Comparison of ENCODE assay signal across 14 mouse cellular contexts in the genomic region with DNA sequence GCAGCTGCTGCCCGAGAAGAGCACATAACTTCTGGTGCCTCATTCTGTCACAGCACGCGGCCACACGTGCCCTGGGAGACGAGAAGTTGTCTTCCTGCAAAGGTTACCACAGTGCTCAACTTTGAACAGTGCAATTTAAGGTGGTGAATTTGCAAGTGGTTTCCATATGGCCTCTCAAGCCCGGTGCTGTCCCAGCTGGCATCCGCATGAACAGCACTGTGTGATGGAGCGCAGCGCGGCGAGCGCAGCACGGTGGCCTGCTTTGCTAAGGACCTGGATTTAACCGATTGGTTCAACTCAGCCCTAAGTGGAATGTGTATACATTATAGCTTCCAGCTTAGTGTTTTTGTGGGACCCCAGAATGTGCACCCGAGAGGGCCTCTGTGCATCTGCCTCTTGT.
DNase-seq lines count a peak whose midpoint lies in the region; ATAC-seq and TF ChIP-seq lines count a peak whose summit lies in the region.
"Had no signal": no experiment of that assay in that cellular context is flagged by ENCODE, and none has a peak within 500 bp of the region (broad histone marks: within the 10 kb centered on the region; RNA-seq: fewer than 3 reads in every experiment).

No protein-coding gene starts in this region.

- H3K4me3 ChIP-seq in kidney, embryonic 14.5 days (ENCODE audit: low read length), result no peak overlapping the region
- H3K4me3 ChIP-seq in embryonic facial prominence, embryonic 14.5 days (ENCODE audit: low read depth, low read length), result no peak overlapping the region
- H3K4me3 ChIP-seq in neural tube, embryonic 12.5 days, result no peak overlapping the region
- no peak overlapping the region for H3K4me3 ChIP-seq in left cerebral cortex, adult 2 months
- H3K4me3 ChIP-seq: layer of hippocampus, adult 2 months; liver, embryonic 15.5 days had no signal

- no peak for TF ChIP-seq CTCF in left cerebral cortex, adult 2 months (IDR thresholded peaks at IDR 0.05)

- peak; percentile 60 for ATAC-seq in kidney, embryonic 14.5 days (ENCODE audit: low FRiP score, low TSS enrichment)
- no peak for ATAC-seq in embryonic facial prominence, embryonic 14.5 days (ENCODE audit: low read depth)
- ATAC-seq in neural tube, embryonic 12.5 days (ENCODE audit: low FRiP score, low read depth), result peak; percentile 50; the same call in 1 of the 2 replicates
- ATAC-seq: intestine, postnatal 0 days had no signal

- H3K4me1 ChIP-seq in kidney, embryonic 14.5 days (ENCODE audit: control insufficient read depth, insufficient read depth, low read length), result 0 out of 2 replicates have a peak, but pooled peaks cover 5% of the 10 kb centered on the region
- no peaks in the 10 kb centered on the region for H3K4me1 ChIP-seq in embryonic facial prominence, embryonic 14.5 days (ENCODE audit: control insufficient read depth, insufficient read depth, low read length)
- peaks cover 4% of the 10 kb centered on the region; the same call in 1 of the 2 replicates for H3K4me1 ChIP-seq in neural tube, embryonic 12.5 days
- H3K4me1 ChIP-seq: liver, embryonic 15.5 days had no signal

- no peak overlapping the region for H3K4me2 ChIP-seq in kidney, embryonic 14.5 days (replicated peaks; ENCODE audit: low read depth, low read length)
- H3K4me2 ChIP-seq in embryonic facial prominence, embryonic 14.5 days (ENCODE audit: low read depth, low read length), result no peak overlapping the region
- peak overlapping the region; percentile 31; the same call in 1 of the 2 replicates for H3K4me2 ChIP-seq in neural tube, embryonic 12.5 days (replicated peaks)
- H3K4me2 ChIP-seq: liver, embryonic 15.5 days had no signal

- WGBS in kidney, embryonic 14.5 days, result 44% methylated on average over 15 of the region's 15 CpGs
- WGBS in embryonic facial prominence, embryonic 14.5 days, result 48% methylated on average over 15 of the region's 15 CpGs
- WGBS in neural tube, embryonic 12.5 days, result 31% methylated on average over 15 of the region's 15 CpGs

- no peak overlapping the region for H3K9ac ChIP-seq in kidney, embryonic 14.5 days (ENCODE audit: low read depth, low read length)
- H3K9ac ChIP-seq in embryonic facial prominence, embryonic 14.5 days (ENCODE audit: low read depth, low read length), result no peak overlapping the region
- H3K9ac ChIP-seq in neural tube, embryonic 12.5 days, result no peak overlapping the region
- H3K9ac ChIP-seq: liver, embryonic 15.5 days had no signal

- H3K36me3 ChIP-seq in kidney, embryonic 14.5 days (ENCODE audit: control insufficient read depth, insufficient read depth, low read length), result no peaks in the 10 kb centered on the region
- no peaks in the 10 kb centered on the region for H3K36me3 ChIP-seq in embryonic facial prominence, embryonic 14.5 days (ENCODE audit: control insufficient read depth, insufficient read depth, low read length)
- H3K36me3 ChIP-seq in neural tube, embryonic 12.5 days, result no peaks in the 10 kb centered on the region
- H3K36me3 ChIP-seq: liver, embryonic 15.5 days had no signal

- intact Hi-C loops in left cerebral cortex, adult 2 months (cut with DNase I), result no loop called here

- H3K27ac ChIP-seq in kidney, embryonic 14.5 days (ENCODE audit: low read depth, low read length), result no peak overlapping the region
- no peak overlapping the region for H3K27ac ChIP-seq in embryonic facial prominence, embryonic 14.5 days (replicated peaks; ENCODE audit: low read depth, low read length)
- no peak overlapping the region for H3K27ac ChIP-seq in neural tube, embryonic 12.5 days
- no peak overlapping the region for H3K27ac ChIP-seq in left cerebral cortex, adult 2 months
- H3K27ac ChIP-seq: layer of hippocampus, adult 2 months; liver, embryonic 15.5 days had no signal

- no peaks in the 10 kb centered on the region for H3K9me3 ChIP-seq in kidney, embryonic 14.5 days (ENCODE audit: control insufficient read depth, low read length)
- no peaks in the 10 kb centered on the region for H3K9me3 ChIP-seq in embryonic facial prominence, embryonic 14.5 days (ENCODE audit: control insufficient read depth, low read length)
- H3K9me3 ChIP-seq in neural tube, embryonic 12.5 days, result no peaks in the 10 kb centered on the region
- H3K9me3 ChIP-seq: liver, embryonic 15.5 days had no signal

- H3K27me3 ChIP-seq in kidney, embryonic 14.5 days (ENCODE audit: control insufficient read depth, insufficient read depth, low read length), result 0 out of 2 replicates have a peak, but pooled peaks cover 7% of the 10 kb centered on the region
- no peaks in the 10 kb centered on the region; the same call in 1 of the 2 replicates for H3K27me3 ChIP-seq in embryonic facial prominence, embryonic 14.5 days (replicated peaks; ENCODE audit: control insufficient read depth, insufficient read depth, low read length)
- 0 out of 2 replicates have a peak, but pooled peaks cover 5% of the 10 kb centered on the region for H3K27me3 ChIP-seq in neural tube, embryonic 12.5 days (replicated peaks)
- H3K27me3 ChIP-seq: liver, embryonic 15.5 days had no signal

- no peak for DNase-seq in kidney, postnatal 10 days
- peak; percentile 39 for DNase-seq in embryo, embryonic 10.5 days (ENCODE audit: low spot score)
- DNase-seq in embryonic facial prominence, embryonic 14.5 days (ENCODE audit: low spot score), result peak; percentile 23
- no peak for DNase-seq in left cerebral cortex, adult 2 months (ENCODE audit: extremely low spot score in 1 of 2, low spot score in 2 of 2)
- DNase-seq in thymus, postnatal 10 days (ENCODE audit: low spot score in 2 of 2), result no peak
- DNase-seq: adrenal gland, postnatal 36 days; cerebellum, postnatal 36 days; lung, postnatal 14 days; thymus, postnatal 4 days had no signal

Comparison
In these comparisons a context has a peak if more than half of its experiments do, and no peak if none do; other contexts are left out.
1. DNase-seq: peak in embryo, embryonic 10.5 days (single experiment) and embryonic facial prominence, embryonic 14.5 days (single experiment); none in kidney, postnatal 10 days (single experiment), left cerebral cortex, adult 2 months (0 of 2) and thymus, postnatal 10 days (0 of 2).